10 mouse cellular contexts compared by ENCODE assay signal in genomic region chr10:117477331-117478201, GRCm38 (mm10).
DNase-seq lines count a peak whose midpoint lies in the region; ATAC-seq and TF ChIP-seq lines count a peak whose summit lies in the region.
"Had no signal": no experiment of that assay in that cellular context is flagged by ENCODE, and none has a peak within 500 bp of the region (broad histone marks: within the 10 kb centered on the region; RNA-seq: fewer than 3 reads in every experiment).

No protein-coding gene starts in this region.

- peaks cover 8% of the 10 kb centered on the region; the same call in 1 of the 2 replicates for H3K9me3 ChIP-seq in forebrain, embryonic 10.5 days
- no peaks in the 10 kb centered on the region for H3K9me3 ChIP-seq in hindbrain, embryonic 15.5 days
- no peaks in the 10 kb centered on the region for H3K9me3 ChIP-seq in midbrain, postnatal 0 days (ENCODE audit: low read length)

- 55% methylated on average over 12 of the region's 12 CpGs for WGBS in forebrain, embryonic 10.5 days
- 78% methylated on average over 12 of the region's 12 CpGs for WGBS in hindbrain, embryonic 15.5 days
- 49% methylated on average over 12 of the region's 12 CpGs for WGBS in midbrain, postnatal 0 days

- H3K27me3 ChIP-seq in forebrain, embryonic 10.5 days (ENCODE audit: poor library complexity, severe bottlenecking) = peaks cover 14% of the 10 kb centered on the region
- H3K27me3 ChIP-seq in hindbrain, embryonic 15.5 days = no peaks in the 10 kb centered on the region
- H3K27me3 ChIP-seq in midbrain, postnatal 0 days (ENCODE audit: insufficient read depth, low read length) = no peaks in the 10 kb centered on the region
- H3K27me3 ChIP-seq: limb, embryonic 12.5 days had no signal

- H3K36me3 ChIP-seq in forebrain, embryonic 10.5 days (replicated peaks) = no peaks in the 10 kb centered on the region
- H3K36me3 ChIP-seq in hindbrain, embryonic 15.5 days = no peaks in the 10 kb centered on the region
- H3K36me3 ChIP-seq in midbrain, postnatal 0 days (ENCODE audit: insufficient read depth, low read length) = no peaks in the 10 kb centered on the region
- H3K36me3 ChIP-seq: limb, embryonic 12.5 days had no signal

- no peak for TF ChIP-seq CTCF in layer of hippocampus, adult 2 months (conservative IDR thresholded peaks at IDR 0.05)
- no peak for TF ChIP-seq CTCF in midbrain, postnatal 0 days (IDR thresholded peaks at IDR 0.05)

- peak overlapping the region; percentile 72 for H3K27ac ChIP-seq in layer of hippocampus, adult 2 months
- H3K27ac ChIP-seq in forebrain, embryonic 10.5 days = peak overlapping the region; percentile 75
- 0 out of 2 replicates have a peak overlapping the region, but pooled peaks have one; percentile 16 for H3K27ac ChIP-seq in hindbrain, embryonic 15.5 days (replicated peaks)
- H3K27ac ChIP-seq in midbrain, postnatal 0 days (ENCODE audit: low read depth, low read length) = peak overlapping the region; percentile 57; the same call in 1 of the 2 replicates
- H3K27ac ChIP-seq: limb, embryonic 12.5 days; macrophage had no signal

- H3K9ac ChIP-seq in hindbrain, embryonic 15.5 days = no peak overlapping the region
- no peak overlapping the region for H3K9ac ChIP-seq in midbrain, postnatal 0 days (replicated peaks; ENCODE audit: low read length, poor library complexity, severe bottlenecking)
- H3K9ac ChIP-seq: limb, embryonic 12.5 days had no signal

- peak overlapping the region; percentile 40 for H3K4me2 ChIP-seq in hindbrain, embryonic 15.5 days
- peak overlapping the region; percentile 50 for H3K4me2 ChIP-seq in midbrain, postnatal 0 days (ENCODE audit: low read depth, low read length, poor library complexity, severe bottlenecking)
- H3K4me2 ChIP-seq: limb, embryonic 12.5 days had no signal

- H3K4me3 ChIP-seq in layer of hippocampus, adult 2 months = peak overlapping the region; percentile 33
- H3K4me3 ChIP-seq in forebrain, embryonic 10.5 days = peak overlapping the region; percentile 35
- H3K4me3 ChIP-seq in hindbrain, embryonic 15.5 days = no peak overlapping the region
- H3K4me3 ChIP-seq in midbrain, postnatal 0 days (ENCODE audit: low read depth, low read length) = peak overlapping the region; percentile 25; the same call in 1 of the 2 replicates
- H3K4me3 ChIP-seq: limb, embryonic 12.5 days had no signal

- intact Hi-C loops in left cerebral cortex, postnatal 25 days (cut with DNase I) = no loop called here

- DNase-seq in layer of hippocampus, adult 2 months (ENCODE audit: low spot score in 2 of 2) = no peak
- DNase-seq in layer of hippocampus, postnatal 14 days (ENCODE audit: low spot score in 2 of 2) = no peak
- no peak for DNase-seq in forebrain, embryonic 10.5 days (ENCODE audit: extremely low spot score, low spot score)
- DNase-seq in midbrain, postnatal 0 days (ENCODE audit: low spot score) = no peak
- no peak for DNase-seq in left cerebral cortex, postnatal 25 days (ENCODE audit: low spot score in 2 of 2)
- DNase-seq in heart, adult 9 months (ENCODE audit: low spot score in 2 of 2) = no peak
- no peak for DNase-seq in urinary bladder, adult 2 months (ENCODE audit: low spot score)

- peaks cover 18% of the 10 kb centered on the region for H3K4me1 ChIP-seq in forebrain, embryonic 10.5 days
- no peaks in the 10 kb centered on the region for H3K4me1 ChIP-seq in hindbrain, embryonic 15.5 days (replicated peaks)
- 0 out of 2 replicates have a peak, but pooled peaks cover 4% of the 10 kb centered on the region for H3K4me1 ChIP-seq in midbrain, postnatal 0 days (ENCODE audit: insufficient read depth, low read length)

- no peak for ATAC-seq in hindbrain, embryonic 15.5 days (ENCODE audit: low FRiP score, low read depth)
- ATAC-seq in midbrain, postnatal 0 days (ENCODE audit: low FRiP score) = no peak

Comparison
In these comparisons a context has a peak if more than half of its experiments do, and no peak if none do; other contexts are left out.
1. H3K27ac ChIP-seq: peak in every context shown above with its lines; median percentile 75 in forebrain, embryonic 10.5 days; 72 in layer of hippocampus, adult 2 months; 57 in midbrain, postnatal 0 days; 16 in hindbrain, embryonic 15.5 days.